Mouse (Mus musculus) neural tube, embryonic 13.5 days (tissue): Measurements from ENCODE around the gene Ralgps1. TPM values are rescaled to one million over a fixed set of nuclear protein-coding genes. Genes with fewer than 3 reads are reported as not detected.
"Not testable (repeated sequence)": the region's sequence is repeated elsewhere in the genome, so short reads cannot be mapped to it uniquely, and the experiment has no call there.

ENCODE experiments used
- ATAC-seq: fragments of 200-750 bp; cut with Nextera tagmentation; 2 replicates; pipeline ENCODE4 v1.8.0; 2017; ENCODE audit warnings: low read depth, mild to moderate bottlenecking, moderate TSS enrichment, moderate library complexity
- H3K27ac ChIP-seq: fragments of 300-500 bp; sonication (generic); replicated peaks from 2 replicates; pipeline ENCODE4 v1.5.1; 2015; ENCODE audit warnings: moderate library complexity, mild to moderate bottlenecking, inconsistent platforms
- H3K27me3 ChIP-seq: fragments of 300-500 bp; sonication (generic); 2 replicates; pipeline ENCODE4 v1.6.1; 2015; ENCODE audit warnings: mild to moderate bottlenecking, inconsistent platforms
- H3K36me3 ChIP-seq: fragments of 300-500 bp; sonication (generic); 2 replicates; pipeline ENCODE4 v1.6.1; 2015; ENCODE audit warnings: mild to moderate bottlenecking, inconsistent platforms
- H3K4me1 ChIP-seq: fragments of 300-500 bp; sonication (generic); replicated peaks from 2 replicates; pipeline ENCODE4 v1.6.1; 2015; ENCODE audit warnings: inconsistent platforms
- H3K4me2 ChIP-seq: fragments of 300-500 bp; sonication (generic); 2 replicates; pipeline ENCODE4 v1.6.1; 2015; ENCODE audit warnings: inconsistent platforms, mild to moderate bottlenecking, moderate library complexity
- H3K4me3 ChIP-seq: fragments of 300-500 bp; sonication (generic); 2 replicates; pipeline ENCODE4 v1.5.1; 2015; ENCODE audit warnings: mild to moderate bottlenecking, inconsistent platforms
- H3K9ac ChIP-seq: fragments of 300-500 bp; sonication (generic); 2 replicates; pipeline ENCODE4 v1.6.1; 2015; ENCODE audit warnings: moderate library complexity, mild to moderate bottlenecking, inconsistent platforms
- H3K9me3 ChIP-seq: fragments of 300-500 bp; sonication (generic); 2 replicates; pipeline ENCODE4 v1.6.1; 2016; ENCODE audit warnings: inconsistent platforms
- WGBS: fragments of 180-500 bp; shearing (Covaris S2); methylation state at CpG from one replicate; pipeline ENCODE4 v1.1.7; 2015; 5-methylcytosine and 5-hydroxymethylcytosine counted together
- polyA plus RNA-seq: library from polyadenylated mRNA; unstranded; fragments of >200 nt; fragmentation: Nextera tagmentation; extraction: Ambion mirVana; gene quantifications from 2 replicates; pipeline ENCODE4 v1.2.1, GENCODE M21; 2015

Gene Ralgps1
- polyA plus RNA-seq, 1 experiment from 2014 or later = 33.2 TPM

DNA sequence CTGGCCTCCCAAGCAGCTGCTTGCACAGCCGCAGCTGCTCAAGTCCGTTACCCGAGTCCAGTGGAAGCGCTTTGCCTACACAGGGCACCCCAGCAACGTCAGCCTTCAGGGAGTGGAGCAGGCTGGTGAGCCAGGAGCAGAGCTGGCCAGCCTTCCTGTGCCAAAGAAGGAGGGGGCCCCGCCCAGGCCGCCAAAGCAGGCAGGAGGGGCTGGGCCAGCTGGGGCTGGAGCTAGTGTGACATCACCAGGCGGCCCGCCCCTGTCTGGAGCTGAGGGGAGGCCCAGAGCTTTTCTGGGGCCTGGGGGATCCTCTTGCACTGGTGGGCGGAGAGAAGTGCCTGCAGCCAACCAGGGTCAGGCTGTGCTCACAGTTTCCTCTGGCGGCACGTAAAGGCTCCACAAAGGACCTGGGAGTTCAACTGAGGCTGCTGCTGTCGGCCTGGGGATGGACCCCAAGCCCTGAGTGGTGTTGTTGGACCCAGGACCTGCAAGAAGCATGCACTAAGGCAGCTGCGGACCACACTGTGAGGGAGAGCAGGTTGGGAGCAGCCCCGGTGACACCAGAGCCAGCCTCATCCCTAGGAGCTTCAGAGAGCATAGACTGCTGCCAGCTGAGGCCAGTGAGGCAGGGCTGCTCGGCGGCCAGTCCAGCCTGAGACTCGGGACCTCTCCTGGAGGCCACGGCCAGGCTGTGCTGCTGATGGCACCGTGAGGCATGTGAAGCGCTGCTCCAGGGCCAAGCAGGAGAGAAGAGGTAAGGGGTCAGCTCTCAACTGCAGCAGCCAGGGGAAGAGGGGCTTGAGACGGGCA, 155.4 kb downstream of the Ralgps1 start, which contains the start of gene Angptl2:
Gene Angptl2 (plus strand): TSS at position 370 of the 810 bp plus-strand sequence.
- peak within 1 kb of the TSS; percentile 39 for H3K4me3 ChIP-seq
- peak within 1 kb of the TSS; percentile 76 for H3K9ac ChIP-seq
- H3K4me2 ChIP-seq = peak within 1 kb of the TSS; percentile 56
- peak within 1 kb of the TSS; percentile 79 for H3K27ac ChIP-seq
- no peaks in the 10 kb centered on the region for H3K9me3 ChIP-seq
- no peaks in the 10 kb centered on the region for H3K27me3 ChIP-seq
- ATAC-seq = peak; percentile 95
- WGBS = under 1% methylated on average over 22 of the region's 22 CpGs
- no peaks in the 10 kb centered on the region for H3K36me3 ChIP-seq
- peaks cover 57% of the 10 kb centered on the region for H3K4me1 ChIP-seq

DNA sequence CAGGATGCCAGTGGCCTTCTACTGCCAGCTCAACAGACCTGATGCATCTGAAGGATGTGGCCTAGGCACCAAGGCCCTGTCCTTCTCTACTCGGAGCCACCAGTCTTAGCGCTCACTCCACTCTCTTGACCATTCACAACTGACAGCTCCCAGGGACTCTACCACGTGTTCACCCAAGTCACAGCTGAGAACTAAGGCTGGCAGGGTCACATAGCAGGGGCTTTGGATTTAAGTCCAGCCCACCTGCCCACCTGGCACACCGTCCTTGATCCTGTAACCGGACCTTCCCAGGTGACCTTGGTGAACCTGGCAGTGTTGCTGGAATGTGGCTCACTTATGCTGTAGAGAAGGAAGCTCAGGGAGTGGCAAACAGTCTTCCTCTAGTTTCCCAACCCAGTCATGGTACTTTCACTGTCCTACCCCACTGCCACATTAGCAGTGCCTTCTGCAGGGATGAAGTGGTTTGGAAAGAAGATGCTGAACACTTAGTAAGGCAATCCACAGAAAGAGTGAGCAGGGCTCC, 156.0 kb downstream of the Ralgps1 start:
- Histone ChIP-seq H3K4me1 (peaks cover 51% of the 10 kb centered on the region), H3K4me2 (peak overlapping the region; percentile 56), H3K9ac (peak overlapping the region; percentile 76), H3K27ac (peak overlapping the region; percentile 79), H3K36me3 (no peaks in the 10 kb centered on the region), H3K4me3 (peak overlapping the region; percentile 39; the same call in 1 of the 2 replicates), H3K27me3 (no peaks in the 10 kb centered on the region), H3K9me3 (no peaks in the 10 kb centered on the region)
- 76% methylated on average over 5 of the region's 5 CpGs for WGBS
- ATAC-seq = no peak; the same call in 1 of the 2 replicates

DNA sequence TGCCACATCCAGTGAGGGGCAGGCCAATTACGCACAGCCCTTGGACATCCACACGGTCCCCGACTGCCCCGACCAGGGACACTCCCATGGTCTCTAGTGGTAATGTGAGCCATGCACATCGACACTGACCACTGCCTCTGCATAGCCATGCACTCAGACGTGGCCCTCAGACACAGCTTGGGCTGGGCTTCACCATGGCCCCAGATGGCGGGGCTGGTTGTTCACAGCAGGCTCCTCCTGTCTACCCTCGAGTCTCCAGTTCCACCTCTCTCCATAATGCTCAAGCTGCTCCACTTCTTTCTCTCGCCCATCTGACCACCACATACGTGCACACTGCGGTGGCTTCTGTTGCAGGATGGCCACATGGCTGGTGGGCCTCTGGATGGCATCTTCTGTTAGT, 160.0 kb downstream of the Ralgps1 start:
- ATAC-seq, H3K9me3 ChIP-seq, H3K27me3 ChIP-seq, H3K4me2 ChIP-seq, H3K36me3 ChIP-seq, H3K4me3 ChIP-seq, H3K27ac ChIP-seq, H3K9ac ChIP-seq: not testable (repeated sequence)
- WGBS = 86% methylated on average over 11 of the region's 11 CpGs
- peaks cover 26% of the 10 kb centered on the region for H3K4me1 ChIP-seq

DNA sequence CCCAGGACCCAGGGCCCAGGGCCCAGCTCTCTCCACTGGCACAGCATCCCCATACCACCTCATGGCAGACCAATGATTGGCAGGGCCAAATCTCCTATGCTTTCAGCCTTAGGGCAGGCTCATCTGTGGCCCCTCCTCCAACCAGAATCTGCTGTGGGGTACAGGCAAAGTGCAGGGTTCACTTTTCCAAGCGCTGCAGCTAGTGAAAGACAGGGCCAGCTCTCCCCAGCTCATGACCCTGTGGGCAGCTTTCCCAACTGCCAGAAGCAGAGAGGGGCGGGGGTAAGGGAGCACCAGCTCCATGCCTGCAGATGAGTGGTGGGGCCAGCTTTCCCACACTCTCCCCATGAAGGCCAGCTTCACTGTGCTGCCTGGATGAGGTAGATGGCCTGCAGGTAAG, 160.4 kb downstream of the Ralgps1 start:
- 83% methylated on average over 2 of the region's 2 CpGs for WGBS

DNA sequence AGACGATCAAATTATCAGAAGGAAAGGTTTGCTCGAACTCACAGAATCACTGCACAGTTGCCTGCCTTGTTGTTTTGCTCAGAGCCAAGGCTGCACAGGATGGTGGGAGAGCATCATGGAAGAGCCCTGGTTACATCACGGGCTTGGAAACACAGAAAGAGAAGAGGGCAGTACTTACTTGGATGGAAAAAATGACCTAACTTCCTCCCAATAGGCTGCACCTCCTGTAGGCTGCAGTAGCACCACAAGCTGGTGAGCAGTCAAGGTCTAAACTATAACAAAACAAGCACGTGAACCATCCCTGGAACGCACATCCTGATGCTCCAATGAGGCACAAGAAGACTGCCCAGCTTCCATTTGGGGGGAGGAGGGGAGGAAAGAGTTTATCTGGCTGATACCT, 163.2 kb downstream of the Ralgps1 start:
- Histone ChIP-seq H3K27me3 (no peaks in the 10 kb centered on the region), H3K4me3 (no peak overlapping the region), H3K4me2 (no peak overlapping the region), H3K4me1 (peaks cover 44% of the 10 kb centered on the region), H3K9ac (no peak overlapping the region), H3K27ac (no peak overlapping the region), H3K36me3 (no peaks in the 10 kb centered on the region), H3K9me3 (no peaks in the 10 kb centered on the region)
- WGBS = 91% methylated on average over 5 of the region's 5 CpGs
- ATAC-seq = no peak

More for the DNA sequence above, 160.4 kb downstream of the Ralgps1 start:
- Histone ChIP-seq H3K27me3 (no peaks in the 10 kb centered on the region), H3K4me1 (peaks cover 26% of the 10 kb centered on the region), H3K4me2 (no peak overlapping the region), H3K36me3 (no peaks in the 10 kb centered on the region), H3K4me3 (no peak overlapping the region), H3K27ac (no peak overlapping the region), H3K9ac (no peak overlapping the region), H3K9me3 (no peaks in the 10 kb centered on the region)
- ATAC-seq = no peak

DNA sequence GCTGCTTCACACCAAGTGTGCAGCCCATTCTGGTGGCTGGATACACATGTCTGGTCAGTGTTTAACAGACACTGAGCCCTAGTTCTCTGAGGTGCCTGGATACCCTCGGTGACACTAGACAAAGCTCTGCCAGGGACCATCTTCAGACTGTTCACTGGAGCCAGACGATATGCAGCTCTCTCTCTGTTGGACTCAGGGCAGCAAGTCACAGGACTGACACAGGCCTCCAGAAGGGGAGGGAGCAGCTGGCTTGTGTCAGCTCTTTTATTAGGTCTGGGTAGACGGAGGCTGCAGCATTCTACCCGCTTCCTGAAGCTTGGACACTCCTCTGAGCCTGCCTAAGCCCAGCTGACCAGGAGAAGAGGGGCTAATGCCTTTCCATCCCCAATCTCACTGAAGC, 164.2 kb downstream of the Ralgps1 start:
- Histone ChIP-seq H3K27me3 (no peaks in the 10 kb centered on the region), H3K4me1 (peaks cover 45% of the 10 kb centered on the region), H3K36me3 (no peaks in the 10 kb centered on the region), H3K4me2 (no peak overlapping the region), H3K9ac (no peak overlapping the region), H3K4me3 (no peak overlapping the region), H3K9me3 (no peaks in the 10 kb centered on the region), H3K27ac (no peak overlapping the region; the same call in 1 of the 2 replicates)
- ATAC-seq = no peak
- 24% methylated on average over 4 of the region's 4 CpGs for WGBS

DNA sequence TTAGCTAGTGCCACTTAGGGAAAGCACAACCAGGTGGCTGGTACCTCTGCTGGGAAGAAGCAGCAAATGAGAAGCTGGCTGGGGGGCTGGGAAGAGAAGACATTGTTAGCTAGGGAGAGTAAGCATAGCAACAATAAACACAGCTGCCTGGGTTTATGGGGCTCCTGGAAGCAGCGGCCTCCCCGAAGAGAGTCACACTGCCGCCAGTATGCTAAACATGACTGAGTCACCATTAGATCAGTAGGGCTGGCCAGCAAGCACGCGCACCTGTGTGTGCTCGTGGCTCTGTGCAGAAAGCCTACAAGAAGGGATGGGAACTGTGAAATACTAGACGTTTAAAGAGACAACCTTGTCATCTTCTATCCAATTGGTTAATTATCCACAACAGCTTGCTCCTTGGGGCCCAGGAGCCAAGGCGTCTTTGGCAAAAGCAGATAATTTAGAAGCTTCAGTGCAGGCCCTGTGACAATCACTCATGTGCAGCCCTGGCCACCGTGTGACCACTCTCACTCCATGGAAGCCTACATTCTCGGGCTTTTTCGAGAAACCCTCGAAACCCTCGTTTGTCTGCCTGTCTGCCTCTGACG, 165.3 kb downstream of the Ralgps1 start:
- no peaks in the 10 kb centered on the region for H3K27me3 ChIP-seq
- no peaks in the 10 kb centered on the region for H3K36me3 ChIP-seq
- H3K4me1 ChIP-seq = peaks cover 47% of the 10 kb centered on the region
- no peak overlapping the region for H3K4me2 ChIP-seq
- WGBS = 32% methylated on average over 14 of the region's 14 CpGs
- no peaks in the 10 kb centered on the region for H3K9me3 ChIP-seq
- 0 out of 2 replicates have a peak, but pooled peaks have one; percentile 52 for ATAC-seq
- peak overlapping the region; percentile 74 for H3K27ac ChIP-seq
- no peak overlapping the region for H3K4me3 ChIP-seq
- H3K9ac ChIP-seq = peak overlapping the region; percentile 0; the same call in 1 of the 2 replicates

DNA sequence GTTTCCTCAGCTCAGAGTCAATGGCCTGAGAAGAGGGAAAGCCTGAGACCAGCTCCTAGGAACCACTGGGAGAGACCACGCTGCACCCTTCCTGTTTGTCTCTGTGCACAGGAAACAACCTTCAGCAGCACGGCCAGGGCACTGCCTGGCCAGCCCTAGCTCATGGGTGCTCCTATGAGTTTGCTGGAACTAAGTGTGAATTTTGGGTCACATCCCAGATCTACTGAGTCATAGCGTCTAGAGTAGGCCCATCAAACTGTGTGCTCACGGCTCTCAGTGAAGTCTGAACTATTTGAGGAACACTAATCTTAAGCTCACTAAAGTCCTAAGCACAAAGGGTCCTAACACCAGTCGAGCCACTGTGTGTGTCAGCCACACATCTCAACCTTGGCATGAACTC, 166.3 kb downstream of the Ralgps1 start:
- Histone ChIP-seq H3K4me2 (no peak overlapping the region), H3K4me1 (peaks cover 51% of the 10 kb centered on the region), H3K9ac (no peak overlapping the region), H3K27ac (0 out of 2 replicates have a peak overlapping the region, but pooled peaks have one; percentile 74), H3K36me3 (no peaks in the 10 kb centered on the region), H3K4me3 (no peak overlapping the region), H3K9me3 (no peaks in the 10 kb centered on the region), H3K27me3 (no peaks in the 10 kb centered on the region)
- 86% methylated on average over 5 of the region's 5 CpGs for WGBS
- ATAC-seq = no peak

DNA sequence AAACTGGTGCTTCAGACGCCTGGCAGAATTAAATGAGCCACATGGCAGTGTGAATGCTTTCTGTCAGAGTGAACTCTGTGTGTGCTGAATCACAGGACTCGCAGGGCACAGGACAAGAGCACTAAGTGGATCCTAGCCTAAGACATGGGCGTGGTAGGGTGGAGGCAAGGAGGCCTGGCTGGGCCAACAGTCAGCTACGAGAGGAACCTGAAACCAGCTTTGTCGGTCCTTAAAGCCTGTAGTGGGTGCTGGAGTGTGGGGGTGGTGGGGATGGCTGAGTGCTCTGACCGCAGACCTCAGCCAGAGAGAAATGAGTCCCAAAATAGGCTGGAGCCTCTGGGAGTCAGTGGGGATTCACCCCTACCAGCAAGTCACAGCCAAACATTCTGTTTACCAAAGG, 168.0 kb downstream of the Ralgps1 start:
- no peaks in the 10 kb centered on the region for H3K36me3 ChIP-seq
- H3K4me1 ChIP-seq = peaks cover 51% of the 10 kb centered on the region
- no peaks in the 10 kb centered on the region for H3K27me3 ChIP-seq
- 55% methylated on average over 6 of the region's 6 CpGs for WGBS
- ATAC-seq = no peak
- H3K9ac ChIP-seq = no peak overlapping the region
- H3K9me3 ChIP-seq = no peaks in the 10 kb centered on the region
- 0 out of 2 replicates have a peak overlapping the region, but pooled peaks have one; percentile 6 for H3K27ac ChIP-seq
- no peak overlapping the region for H3K4me3 ChIP-seq
- H3K4me2 ChIP-seq = no peak overlapping the region

DNA sequence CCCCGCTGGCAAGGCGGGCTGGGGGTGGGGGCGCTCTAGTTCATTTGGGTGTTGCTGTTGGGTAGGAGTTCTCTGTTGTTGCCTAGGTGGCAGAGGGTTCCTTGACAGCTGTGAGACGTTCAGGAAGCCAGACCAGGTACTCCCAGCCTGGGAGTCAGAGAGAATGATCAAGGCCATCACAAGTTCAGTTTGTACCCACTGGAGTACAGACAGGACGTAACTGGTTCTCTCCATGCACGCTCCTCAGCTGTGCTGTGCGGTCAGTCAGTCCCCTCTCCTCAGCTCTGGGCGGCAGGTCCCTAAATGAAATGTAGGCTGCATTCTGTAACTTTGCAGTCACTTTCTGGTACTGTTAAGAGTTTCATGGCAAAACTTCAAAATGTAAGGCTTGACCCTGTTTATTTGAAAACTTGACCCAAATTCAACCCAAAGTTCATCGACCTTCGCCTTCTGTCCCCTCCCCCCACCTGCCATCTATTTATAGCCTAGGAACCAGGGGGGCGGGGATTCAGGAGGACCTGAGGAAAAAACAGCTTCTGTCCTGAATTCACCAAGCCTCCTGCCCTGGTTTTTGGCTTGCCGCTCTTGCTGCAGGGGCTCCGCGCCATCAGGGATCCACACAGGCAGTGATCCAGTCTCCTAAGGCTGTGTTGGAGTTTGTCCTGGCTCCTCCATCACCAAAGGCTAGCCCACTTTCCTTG, 170.8 kb downstream of the Ralgps1 start:
- Histone ChIP-seq H3K27me3 (no peaks in the 10 kb centered on the region), H3K4me3 (no peak overlapping the region), H3K27ac (no peak overlapping the region), H3K9ac (no peak overlapping the region), H3K4me1 (peaks cover 30% of the 10 kb centered on the region), H3K36me3 (no peaks in the 10 kb centered on the region), H3K9me3 (no peaks in the 10 kb centered on the region), H3K4me2 (no peak overlapping the region)
- WGBS = 77% methylated on average over 14 of the region's 14 CpGs
- ATAC-seq = no peak

DNA sequence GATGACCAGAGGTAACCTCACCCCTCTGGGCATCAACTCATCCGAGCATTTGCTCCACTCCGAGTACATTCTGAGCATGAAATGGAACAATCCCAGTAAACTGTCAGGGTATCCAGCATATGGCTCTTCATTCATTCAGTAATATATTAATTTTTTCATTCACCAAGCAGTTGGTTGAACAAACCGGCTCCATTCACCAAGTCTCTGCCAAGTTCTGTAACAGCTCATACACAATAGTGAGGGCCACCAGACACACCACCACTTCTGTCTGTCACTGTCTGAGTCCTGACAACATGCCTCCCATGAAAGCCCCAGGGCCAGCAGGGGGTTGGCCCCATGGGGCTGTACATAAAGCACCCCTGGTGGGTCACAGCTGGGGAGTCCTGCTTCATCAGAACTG, 181.3 kb downstream of the Ralgps1 start:
- 80% methylated on average over 3 of the region's 3 CpGs for WGBS
- Histone ChIP-seq H3K27me3 (no peaks in the 10 kb centered on the region), H3K9me3 (no peaks in the 10 kb centered on the region), H3K4me2 (no peak overlapping the region), H3K36me3 (no peaks in the 10 kb centered on the region), H3K27ac (no peak overlapping the region), H3K9ac (no peak overlapping the region), H3K4me1 (peaks cover 35% of the 10 kb centered on the region), H3K4me3 (no peak overlapping the region)
- no peak for ATAC-seq
